Mouse (Mus musculus): Measurements from ENCODE around the gene Fsd1.

GRCm38 (mm10) chr17:56026303-56026702, 40.0 kb downstream of the Fsd1 start:
- no peak for TF ChIP-seq EP300 (IDR thresholded peaks at IDR 0.05; ENCODE audit: insufficient read depth, low read depth, low read length)
- TF ChIP-seq CTCF (IDR thresholded peaks at IDR 0.05): no peak

All from heart, adult 2 months (tissue).